Mouse (Mus musculus) right cerebral cortex, postnatal 10 days (tissue): ENCODE results near the gene Sytl2.

Source experiments
- DNase-seq, 2 experiments: peaks; one replicate each; pipeline ENCODE4 v3.0.0; 2021; ENCODE audit warnings: low spot score in 2 of 2

Sytl2 gene

GRCm38 (mm10) chr7:90301942-90302646 lies at the start of gene Sytl2:
Gene Sytl2, plus strand, starts transcription at chr7:90302252.
- peak in 1 of 2 experiments; percentile 32 for DNase-seq

GRCm38 (mm10) chr7:90252946-90253345 lies 49.1 kb upstream of the Sytl2 start:
- DNase-seq = no peak

- DNase-seq = no peak
These were observed 43.4 kb upstream of the Sytl2 start for GRCm38 (mm10) chr7:90258701-90259100.

- no peak for DNase-seq
These were observed 42.2 kb upstream of the Sytl2 start for GRCm38 (mm10) chr7:90259899-90260298.

GRCm38 (mm10) chr7:90261902-90262599 lies 40.0 kb upstream of the Sytl2 start:
- no peak for DNase-seq

GRCm38 (mm10) chr7:90265289-90265970 lies 36.6 kb upstream of the Sytl2 start, which contains the start of gene Ccdc83:
Gene Ccdc83, minus strand, starts transcription at chr7:90265777.
- peak; percentile 87 to 88 for DNase-seq

- no peak for DNase-seq
These were observed 31.9 kb upstream of the Sytl2 start for GRCm38 (mm10) chr7:90270141-90270540.

GRCm38 (mm10) chr7:90274561-90275100 lies 27.4 kb upstream of the Sytl2 start:
- DNase-seq = no peak

GRCm38 (mm10) chr7:90277246-90277645 lies 24.8 kb upstream of the Sytl2 start:
- DNase-seq = no peak

- DNase-seq = no peak
These were observed 24.3 kb upstream of the Sytl2 start for GRCm38 (mm10) chr7:90277769-90278168.

GRCm38 (mm10) chr7:90279136-90279535 lies 22.9 kb upstream of the Sytl2 start:
- DNase-seq = no peak

- DNase-seq = peak in 1 of 2 experiments; percentile 32
These were observed 21.7 kb upstream of the Sytl2 start for GRCm38 (mm10) chr7:90280274-90280875.

GRCm38 (mm10) chr7:90280878-90281277 lies 21.2 kb upstream of the Sytl2 start:
- DNase-seq = no peak

GRCm38 (mm10) chr7:90281759-90282546 lies 20.1 kb upstream of the Sytl2 start:
- no peak for DNase-seq

GRCm38 (mm10) chr7:90282786-90283185 lies 19.3 kb upstream of the Sytl2 start:
- DNase-seq = no peak

- DNase-seq = no peak
These were observed 17.3 kb upstream of the Sytl2 start for GRCm38 (mm10) chr7:90284793-90285192.

- no peak for DNase-seq
These were observed 10.2 kb upstream of the Sytl2 start for GRCm38 (mm10) chr7:90291885-90292284.

- DNase-seq = no peak
These were observed 848 bp downstream of the Sytl2 start for GRCm38 (mm10) chr7:90302647-90303552.

GRCm38 (mm10) chr7:90306079-90306478 lies 4.0 kb downstream of the Sytl2 start:
- no peak for DNase-seq

- no peak for DNase-seq
These were observed 4.9 kb downstream of the Sytl2 start for GRCm38 (mm10) chr7:90306968-90307367.
